Mouse (Mus musculus): ENCODE results near the gene Ciita.
A peak's percentile ranks its signal among the peaks of the same experiment; 100 is the strongest.

The Ciita gene

GRCm38 (mm10) chr16:10559991-10560390, 80.1 kb downstream of the Ciita start:
- DNase-seq = no peak

GRCm38 (mm10) chr16:10565278-10565885, 85.5 kb downstream of the Ciita start:
- DNase-seq = peak; percentile 74

- no peak for DNase-seq
Measured at GRCm38 (mm10) chr16:10567153-10567552, 87.3 kb downstream of the Ciita start.

- DNase-seq = no peak
Measured at GRCm38 (mm10) chr16:10569809-10570395, 90.0 kb downstream of the Ciita start.

GRCm38 (mm10) chr16:10570708-10571107, 90.8 kb downstream of the Ciita start:
- DNase-seq = no peak

GRCm38 (mm10) chr16:10571820-10572219, 92.0 kb downstream of the Ciita start:
- DNase-seq = no peak

- no peak for DNase-seq
Measured at GRCm38 (mm10) chr16:10574936-10575335, 95.1 kb downstream of the Ciita start.

- no peak for DNase-seq
Measured at GRCm38 (mm10) chr16:10575915-10576314, 96.1 kb downstream of the Ciita start.

- DNase-seq = no peak
Measured at GRCm38 (mm10) chr16:10577548-10577947, 97.7 kb downstream of the Ciita start.
